Mouse (Mus musculus): ENCODE measurements at regions not wholly inside any gene's neighbourhood (a gene's known extent, or its start where the extent isn't known, plus 50 kb on each side); places are given as distances from the start of the nearest gene placed in this dataset.

GRCm38 (mm10) chr1:120777468-120777867 lies 175.2 kb downstream of the En1 start:
- TF ChIP-seq CTCF (IDR thresholded peaks at IDR 0.05; ENCODE audit: control insufficient read depth, insufficient read depth, low read length), result no peak
- TF ChIP-seq POLR2A (IDR thresholded peaks at IDR 0.05; ENCODE audit: borderline replicate concordance, control insufficient read depth, low read depth, low read length), result no peak

All from bone marrow, adult 2 months (tissue).